Mouse (Mus musculus) midbrain, embryonic 14.5 days (tissue): ENCODE measurements around the gene Atxn7l3. TPM values are rescaled to one million over a fixed set of nuclear protein-coding genes. Genes with fewer than 3 reads are reported as not detected.
A peak's percentile ranks its signal among the peaks of the same experiment; 100 is the strongest.

Experiments
- ATAC-seq: fragments of 200-750 bp; cut with Nextera tagmentation; 2 replicates; pipeline ENCODE4 v1.8.0; 2017; ENCODE audit warnings: moderate number of reproducible peaks, moderate library complexity; ENCODE audit not compliant: low FRiP score, low TSS enrichment
- DNase-seq: peaks from one replicate; pipeline ENCODE4 v3.0.0-alpha.2; 2015
- H3K27ac ChIP-seq: fragments of 300-500 bp; sonication (generic); replicated peaks from 2 replicates; pipeline ENCODE4 v1.5.1; 2014; ENCODE audit warnings: mild to moderate bottlenecking, low read depth, low read length, moderate library complexity
- H3K27me3 ChIP-seq: fragments of 300-500 bp; sonication (generic); 2 replicates; pipeline ENCODE4 v1.6.1; 2014; ENCODE audit warnings: low read length, control low read depth, mixed read lengths; ENCODE audit not compliant: control insufficient read depth, insufficient read depth
- H3K36me3 ChIP-seq: fragments of 300-500 bp; sonication (generic); 2 replicates; pipeline ENCODE4 v1.6.1; 2014; ENCODE audit warnings: low read length, control low read depth; ENCODE audit not compliant: control insufficient read depth, insufficient read depth
- H3K4me1 ChIP-seq: fragments of 300-500 bp; sonication (generic); 2 replicates; pipeline ENCODE4 v1.6.1; 2014; ENCODE audit warnings: mild to moderate bottlenecking, antibody characterized with exemption, low read length, control low read depth; ENCODE audit not compliant: control insufficient read depth, insufficient read depth
- H3K4me2 ChIP-seq: fragments of 300-500 bp; sonication (generic); 2 replicates; pipeline ENCODE4 v1.6.1; 2014; ENCODE audit warnings: mild to moderate bottlenecking, low read length, moderate library complexity
- H3K4me3 ChIP-seq: fragments of 300-500 bp; sonication (generic); replicated peaks from 2 replicates; pipeline ENCODE4 v1.5.1; 2014; ENCODE audit warnings: low read depth, low read length
- H3K9ac ChIP-seq: fragments of 300-500 bp; sonication (generic); replicated peaks from 2 replicates; pipeline ENCODE4 v1.6.1; 2014; ENCODE audit warnings: mild to moderate bottlenecking, low read length, moderate library complexity
- H3K9me3 ChIP-seq: fragments of 300-500 bp; sonication (generic); 2 replicates; pipeline ENCODE4 v1.6.1; 2016; ENCODE audit warnings: low read length, control low read depth, mixed read lengths; ENCODE audit not compliant: control insufficient read depth
- WGBS: fragments of 180-500 bp; shearing (Covaris S2); extraction: QIAGEN DNeasy Blood & Tissue Kit; methylation state at CpG from one replicate; pipeline ENCODE4 v1.1.7; 2014; 5-methylcytosine and 5-hydroxymethylcytosine counted together
- polyA plus RNA-seq: library from polyadenylated mRNA; unstranded; fragments of >200 nt; fragmentation: Nextera tagmentation; extraction: Ambion mirVana; gene quantifications from 2 replicates; pipeline ENCODE4 v1.2.1, GENCODE M21; 2014

Atxn7l3 gene
- polyA plus RNA-seq, result 38.5 and 42.4 TPM in 2 replicates

DNA sequence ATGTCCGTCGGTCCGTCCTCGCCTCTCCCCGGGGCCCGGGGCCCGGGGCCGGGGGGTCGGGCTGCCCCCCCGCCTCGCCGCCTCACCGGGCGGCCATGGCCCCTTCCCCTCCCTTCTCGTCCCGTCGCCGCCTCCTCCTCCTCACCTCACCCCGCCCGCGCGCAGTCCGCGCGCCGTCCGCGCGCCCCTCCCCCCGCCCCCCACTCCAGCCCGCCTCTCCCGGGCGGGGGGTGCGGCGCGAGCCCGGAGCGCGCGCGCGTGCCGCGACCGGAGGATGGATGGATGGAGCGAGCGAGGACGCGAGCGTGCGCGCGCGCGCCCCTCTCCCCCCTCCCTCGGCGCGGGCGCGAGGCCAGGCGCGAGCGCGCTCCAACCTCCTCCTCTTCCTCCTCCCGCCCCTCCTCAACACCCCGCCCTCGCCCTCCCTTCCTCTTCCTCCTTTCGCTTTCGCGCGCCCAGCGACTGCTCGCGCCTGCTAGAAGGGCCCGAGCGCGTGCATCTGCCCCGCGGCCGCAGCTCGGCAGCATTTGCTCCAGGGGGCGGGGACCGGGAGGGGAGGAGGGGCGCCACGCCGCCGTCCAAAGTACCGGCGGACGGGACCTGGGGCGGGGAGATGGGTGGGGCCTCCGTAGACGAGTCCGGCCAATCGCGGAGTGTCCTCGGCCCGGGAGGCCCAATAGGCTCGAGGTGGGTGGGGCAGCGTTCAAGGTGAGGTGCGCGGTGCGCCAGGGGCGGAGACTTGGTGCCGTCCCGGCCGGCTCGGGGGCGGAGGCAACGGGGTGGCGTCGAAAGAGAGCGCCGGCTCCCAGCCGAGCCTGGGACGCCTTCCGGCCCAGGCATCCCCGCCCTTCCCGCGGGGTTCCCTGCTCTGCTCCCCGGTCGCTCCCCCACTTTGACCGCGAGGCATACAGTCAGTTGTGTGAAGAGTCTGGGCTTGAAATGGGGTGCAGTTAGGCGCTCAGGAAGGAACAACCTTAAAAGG lies at the start of gene Atxn7l3:
Atxn7l3 (minus strand) TSS at position 141 of the 982 bp plus-strand sequence.
- peak within 1 kb of the TSS; percentile 91 for H3K4me2 ChIP-seq
- DNase-seq (peak; percentile 99), ATAC-seq (peak; percentile 95)
- WGBS, result under 1% methylated on average over 83 of the region's 125 CpGs
- H3K9me3 ChIP-seq, result 0 out of 2 replicates have a peak, but pooled peaks cover 7% of the 10 kb centered on the region
- H3K27ac ChIP-seq, result peak within 1 kb of the TSS; percentile 98
- H3K9ac ChIP-seq, result peak within 1 kb of the TSS; percentile 95
- H3K4me3 ChIP-seq, result peak within 1 kb of the TSS; percentile 82
- H3K4me1 ChIP-seq, result peaks cover 13% of the 10 kb centered on the region
- no peaks in the 10 kb centered on the region for H3K27me3 ChIP-seq
- peaks cover 26% of the 10 kb centered on the region for H3K36me3 ChIP-seq

DNA sequence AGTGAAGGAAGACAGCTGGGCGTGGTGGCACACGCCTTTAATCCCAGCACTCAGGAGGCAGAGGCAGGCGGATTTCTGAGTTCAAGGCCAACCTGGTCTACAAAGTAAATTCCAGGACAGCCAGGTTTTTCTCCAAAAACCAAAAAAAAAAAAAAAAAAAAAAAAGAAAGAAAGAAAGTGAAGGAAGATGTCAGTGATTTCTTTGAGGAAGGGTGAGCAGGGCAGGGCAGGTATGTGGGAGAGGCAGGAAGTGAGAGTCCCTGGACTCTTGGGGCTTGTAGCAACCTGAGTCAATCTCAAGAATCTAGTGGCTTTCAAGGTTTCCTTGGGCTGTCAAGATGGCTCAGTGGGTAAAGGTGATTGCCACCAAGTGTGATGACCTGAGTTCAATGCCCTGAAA lies 48.0 kb upstream of the Atxn7l3 start:
- Histone ChIP-seq H3K4me1 (no peaks in the 10 kb centered on the region), H3K9me3 (no peaks in the 10 kb centered on the region), H3K36me3 (no peaks in the 10 kb centered on the region), H3K27me3 (no peaks in the 10 kb centered on the region), H3K4me3 (no peak overlapping the region), H3K4me2 (no peak overlapping the region), H3K27ac (no peak overlapping the region), H3K9ac (no peak overlapping the region)
- no peak for ATAC-seq
- no peak for DNase-seq
- 95% methylated on average over 3 of the region's 3 CpGs for WGBS

DNA sequence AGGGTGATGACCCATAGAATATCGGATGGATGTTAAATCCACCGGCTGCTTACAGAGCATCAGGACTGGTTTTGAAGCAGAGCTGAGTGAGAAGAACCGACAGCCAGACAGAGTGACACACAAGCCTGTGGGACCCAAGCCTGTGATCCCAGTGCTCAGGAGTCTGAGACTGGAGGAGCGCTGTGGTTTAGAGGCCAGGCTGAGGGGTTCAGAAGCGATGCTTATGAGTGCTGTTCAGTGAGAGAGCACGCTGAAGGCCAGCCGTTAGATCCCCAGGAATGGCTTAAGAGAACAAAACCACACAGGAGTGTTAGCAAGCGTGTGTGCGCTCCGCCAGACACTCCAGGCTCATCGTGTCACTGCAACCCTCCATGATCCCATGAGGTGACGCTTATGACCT lies 46.3 kb upstream of the Atxn7l3 start:
- Histone ChIP-seq H3K27me3 (no peaks in the 10 kb centered on the region), H3K36me3 (no peaks in the 10 kb centered on the region), H3K9ac (no peak overlapping the region), H3K27ac (no peak overlapping the region), H3K4me1 (no peaks in the 10 kb centered on the region), H3K4me3 (no peak overlapping the region), H3K9me3 (no peaks in the 10 kb centered on the region), H3K4me2 (no peak overlapping the region)
- DNase-seq (no peak), ATAC-seq (no peak)
- 52% methylated on average over 12 of the region's 12 CpGs for WGBS

DNA sequence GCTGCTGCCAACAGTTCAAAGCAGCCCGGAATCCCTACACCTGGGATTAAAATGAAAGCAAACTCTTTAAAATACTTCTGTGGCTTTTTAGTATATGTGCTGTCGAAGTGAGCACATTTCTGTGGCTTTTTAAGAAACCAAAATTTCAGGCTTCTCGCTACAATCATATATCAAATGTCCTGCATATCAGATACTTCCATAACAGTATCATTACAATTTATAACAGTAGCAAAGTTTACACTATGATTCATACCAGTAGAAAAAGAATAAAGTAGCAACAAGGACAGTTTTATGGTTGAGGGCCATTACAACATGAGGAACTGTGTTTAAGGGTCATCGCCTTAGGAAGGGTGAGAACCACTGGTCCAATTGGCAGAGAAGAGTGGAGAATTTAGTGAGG lies 44.7 kb upstream of the Atxn7l3 start:
- no peaks in the 10 kb centered on the region for H3K9me3 ChIP-seq
- H3K4me1 ChIP-seq, result no peaks in the 10 kb centered on the region
- no peak for DNase-seq
- no peaks in the 10 kb centered on the region for H3K36me3 ChIP-seq
- H3K4me3 ChIP-seq, result no peak overlapping the region
- H3K27ac ChIP-seq, result no peak overlapping the region
- 92% methylated on average over 4 of the region's 4 CpGs for WGBS
- no peak for ATAC-seq
- no peak overlapping the region for H3K9ac ChIP-seq
- H3K4me2 ChIP-seq, result no peak overlapping the region
- H3K27me3 ChIP-seq, result no peaks in the 10 kb centered on the region

DNA sequence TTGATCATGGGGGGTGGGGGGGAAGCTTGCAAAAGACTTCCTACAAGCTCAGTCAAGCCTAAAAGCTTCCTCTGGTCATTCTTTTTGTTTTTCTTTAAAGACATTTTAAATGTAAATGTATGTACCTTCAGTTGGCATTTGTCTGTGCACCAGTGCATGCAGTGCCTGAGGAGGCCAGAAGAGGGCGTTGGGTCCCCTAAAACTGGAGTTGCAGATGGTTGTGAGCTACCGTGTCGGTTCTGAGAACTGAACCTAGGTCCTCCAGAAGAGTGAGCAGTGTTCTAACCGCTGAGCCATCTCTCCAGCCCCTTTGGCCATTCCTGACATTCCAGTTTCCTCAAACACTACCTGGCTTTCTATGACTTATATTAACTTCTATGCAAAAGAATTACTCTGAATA lies 43.2 kb upstream of the Atxn7l3 start:
- Histone ChIP-seq H3K9me3 (no peaks in the 10 kb centered on the region), H3K4me2 (no peak overlapping the region)
- 57% methylated on average over 4 of the region's 4 CpGs for WGBS

DNA sequence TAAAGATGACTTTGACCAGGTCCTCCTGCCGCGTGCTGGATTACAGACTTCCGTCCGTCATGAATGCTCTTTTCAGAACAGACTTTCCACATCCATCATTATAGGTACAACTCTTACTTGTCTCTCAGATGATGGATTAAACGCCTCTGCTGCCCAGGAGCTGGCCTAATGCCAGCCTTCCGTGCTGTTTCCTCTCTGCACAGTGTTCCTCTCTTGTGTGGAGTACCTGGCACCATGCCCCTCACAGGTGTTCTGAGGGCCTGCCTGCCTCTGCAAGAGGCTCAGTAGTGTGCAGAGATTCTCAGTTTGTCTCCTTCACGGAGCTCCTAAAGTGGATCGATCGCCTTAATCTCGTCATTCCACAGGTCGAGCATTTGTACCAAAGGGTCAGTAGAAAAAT lies 42.8 kb upstream of the Atxn7l3 start:
- no peak for DNase-seq
- Histone ChIP-seq H3K27me3 (no peaks in the 10 kb centered on the region), H3K4me2 (no peak overlapping the region), H3K9me3 (no peaks in the 10 kb centered on the region), H3K9ac (no peak overlapping the region), H3K4me1 (no peaks in the 10 kb centered on the region), H3K36me3 (no peaks in the 10 kb centered on the region), H3K27ac (no peak overlapping the region), H3K4me3 (no peak overlapping the region)
- ATAC-seq, result no peak
- 83% methylated on average over 11 of the region's 11 CpGs for WGBS

More for the DNA sequence above, 43.2 kb upstream of the Atxn7l3 start:
- no peak for ATAC-seq
- Histone ChIP-seq H3K27me3 (no peaks in the 10 kb centered on the region), H3K4me1 (no peaks in the 10 kb centered on the region), H3K9ac (no peak overlapping the region), H3K4me3 (no peak overlapping the region), H3K36me3 (no peaks in the 10 kb centered on the region), H3K27ac (no peak overlapping the region)
- no peak for DNase-seq

DNA sequence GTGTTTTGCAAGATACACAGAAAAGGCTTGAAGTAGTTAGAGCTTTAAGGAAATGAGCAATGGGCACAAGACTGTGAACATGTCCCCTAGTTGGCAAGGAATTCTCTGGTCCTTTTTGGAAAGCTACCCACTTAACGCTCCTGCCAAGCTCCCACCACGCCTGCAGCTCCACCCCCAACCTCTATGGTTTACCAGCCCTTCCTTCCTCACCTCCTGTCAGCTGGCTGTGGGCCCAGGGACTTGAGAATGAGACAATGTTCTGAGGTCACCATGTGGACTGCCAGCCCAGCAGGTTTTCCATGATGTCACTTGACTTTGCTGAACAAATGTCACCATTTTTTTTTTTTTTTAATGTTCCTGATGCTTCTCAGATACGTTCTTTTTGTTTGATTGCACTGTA lies 42.1 kb upstream of the Atxn7l3 start:
- no peaks in the 10 kb centered on the region for H3K27me3 ChIP-seq
- H3K4me1 ChIP-seq, result no peaks in the 10 kb centered on the region
- no peak overlapping the region for H3K4me2 ChIP-seq
- no peak overlapping the region for H3K9ac ChIP-seq
- DNase-seq (peak; percentile 47), ATAC-seq (no peak)
- WGBS, result 55% methylated on average over 3 of the region's 3 CpGs
- H3K9me3 ChIP-seq, result no peaks in the 10 kb centered on the region
- H3K4me3 ChIP-seq, result no peak overlapping the region
- H3K27ac ChIP-seq, result no peak overlapping the region
- no peaks in the 10 kb centered on the region for H3K36me3 ChIP-seq

DNA sequence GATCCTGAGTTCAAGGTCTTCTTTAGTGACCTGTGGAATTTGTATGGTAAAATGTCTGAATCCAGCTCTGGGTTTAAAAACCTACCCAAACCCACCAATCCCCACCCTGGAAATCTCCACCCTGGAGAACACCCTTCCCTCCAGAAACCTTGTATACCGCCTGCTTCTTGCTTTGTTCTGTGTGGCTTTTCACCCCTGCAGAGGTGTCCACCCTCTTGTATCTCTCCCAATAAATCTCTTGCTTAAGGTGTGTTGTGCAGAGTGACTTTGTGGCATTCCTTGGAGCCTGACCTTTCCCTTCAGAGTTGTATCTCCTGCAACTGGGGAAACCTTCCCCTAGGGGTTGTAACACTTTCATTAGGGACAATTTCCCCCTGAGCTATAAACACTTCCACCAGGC lies 41.5 kb upstream of the Atxn7l3 start:
- Histone ChIP-seq H3K4me3 (no peak overlapping the region), H3K9ac (no peak overlapping the region), H3K27me3 (no peaks in the 10 kb centered on the region), H3K4me1 (no peaks in the 10 kb centered on the region), H3K4me2 (no peak overlapping the region), H3K9me3 (no peaks in the 10 kb centered on the region), H3K36me3 (no peaks in the 10 kb centered on the region), H3K27ac (no peak overlapping the region)
- DNase-seq (no peak), ATAC-seq (no peak)
- WGBS, result 83% methylated on average over 1 of the region's 1 CpGs

DNA sequence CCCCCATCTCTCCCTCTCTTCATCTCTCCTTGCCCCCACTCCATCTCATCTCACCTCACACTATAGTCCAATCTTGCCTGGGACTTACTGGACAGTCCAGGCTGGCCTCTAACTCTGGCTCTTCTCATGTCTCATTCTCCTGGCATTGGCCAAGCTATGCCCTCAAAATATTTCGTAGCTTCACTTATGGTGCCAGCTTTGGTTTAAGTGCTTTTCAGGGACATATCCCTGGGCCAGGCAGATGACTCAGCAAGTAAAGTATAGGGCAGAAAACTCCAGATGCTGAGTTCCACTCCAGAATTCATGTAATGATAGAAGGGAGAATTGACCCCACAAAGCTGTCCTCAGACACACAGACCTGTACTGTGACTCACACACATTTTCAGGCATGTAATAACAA lies 39.8 kb upstream of the Atxn7l3 start:
- no peaks in the 10 kb centered on the region for H3K36me3 ChIP-seq
- H3K9me3 ChIP-seq, result no peaks in the 10 kb centered on the region
- DNase-seq (no peak), ATAC-seq (no peak)
- H3K4me2 ChIP-seq, result no peak overlapping the region
- H3K27me3 ChIP-seq, result no peaks in the 10 kb centered on the region
- no peak overlapping the region for H3K9ac ChIP-seq
- H3K4me3 ChIP-seq, result no peak overlapping the region
- no peak overlapping the region for H3K27ac ChIP-seq
- no peaks in the 10 kb centered on the region for H3K4me1 ChIP-seq
- WGBS, result 83% methylated on average over 1 of the region's 1 CpGs
